Mouse (Mus musculus): ENCODE measurements around the gene Poc1a. TPM values are rescaled to one million over a fixed set of nuclear protein-coding genes. Genes with fewer than 3 reads are reported as not detected.

Poc1a gene
- polyA plus RNA-seq, 1 experiment from 2014 or later: 11.8 TPM

- no peak for ATAC-seq
- no peak for DNase-seq (ENCODE audit: low spot score)
- H3K36me3 ChIP-seq (ENCODE audit: control insufficient read depth, insufficient read depth, low read length): no peaks in the 10 kb centered on the region
- H3K4me1 ChIP-seq (ENCODE audit: control insufficient read depth, insufficient read depth, low read length): no peaks in the 10 kb centered on the region
- no peak overlapping the region for H3K27ac ChIP-seq (ENCODE audit: low read depth, low read length)
- 96% methylated on average over 6 of the region's 6 CpGs for WGBS
- H3K27me3 ChIP-seq (replicated peaks; ENCODE audit: control insufficient read depth, insufficient read depth, low read length): no peaks in the 10 kb centered on the region
- no peak overlapping the region for H3K4me3 ChIP-seq (ENCODE audit: low read depth, low read length)
- no peaks in the 10 kb centered on the region for H3K9me3 ChIP-seq (replicated peaks; ENCODE audit: control insufficient read depth, low read length)
- no peak overlapping the region for H3K9ac ChIP-seq (ENCODE audit: low read length)
- no peak overlapping the region for H3K4me2 ChIP-seq (ENCODE audit: low read length)
These were observed 19.8 kb upstream of the Poc1a start for GRCm38 (mm10) chr9:106261058-106261457.

- no peak overlapping the region for H3K27ac ChIP-seq (ENCODE audit: low read depth, low read length)
- H3K9ac ChIP-seq (ENCODE audit: low read length): no peak overlapping the region
- H3K4me3 ChIP-seq (ENCODE audit: low read depth, low read length): no peak overlapping the region
- H3K9me3 ChIP-seq (replicated peaks; ENCODE audit: control insufficient read depth, low read length): no peaks in the 10 kb centered on the region
- H3K36me3 ChIP-seq (ENCODE audit: control insufficient read depth, insufficient read depth, low read length): no peaks in the 10 kb centered on the region
- H3K27me3 ChIP-seq (replicated peaks; ENCODE audit: control insufficient read depth, insufficient read depth, low read length): no peaks in the 10 kb centered on the region
- no peak overlapping the region for H3K4me2 ChIP-seq (ENCODE audit: low read length)
- ATAC-seq: no peak
- 77% methylated on average over 3 of the region's 3 CpGs for WGBS
- no peak for DNase-seq (ENCODE audit: low spot score)
- no peaks in the 10 kb centered on the region for H3K4me1 ChIP-seq (ENCODE audit: control insufficient read depth, insufficient read depth, low read length)
These were observed 19.4 kb upstream of the Poc1a start for GRCm38 (mm10) chr9:106261491-106261890.

GRCm38 (mm10) chr9:106262075-106262474 lies 18.8 kb upstream of the Poc1a start:
- Histone ChIP-seq H3K9me3 (replicated peaks; ENCODE audit: control insufficient read depth, low read length) (no peaks in the 10 kb centered on the region), H3K9ac (ENCODE audit: low read length) (no peak overlapping the region), H3K36me3 (ENCODE audit: control insufficient read depth, insufficient read depth, low read length) (no peaks in the 10 kb centered on the region), H3K4me2 (ENCODE audit: low read length) (no peak overlapping the region), H3K4me3 (ENCODE audit: low read depth, low read length) (no peak overlapping the region), H3K27ac (ENCODE audit: low read depth, low read length) (no peak overlapping the region), H3K27me3 (replicated peaks; ENCODE audit: control insufficient read depth, insufficient read depth, low read length) (no peaks in the 10 kb centered on the region), H3K4me1 (ENCODE audit: control insufficient read depth, insufficient read depth, low read length) (no peaks in the 10 kb centered on the region)
- no peak for ATAC-seq
- DNase-seq (ENCODE audit: low spot score): no peak
- 82% methylated on average over 3 of the region's 3 CpGs for WGBS

GRCm38 (mm10) chr9:106263381-106263924 lies 17.4 kb upstream of the Poc1a start:
- no peaks in the 10 kb centered on the region for H3K27me3 ChIP-seq (replicated peaks; ENCODE audit: control insufficient read depth, insufficient read depth, low read length)
- DNase-seq (ENCODE audit: low spot score): no peak
- ATAC-seq: no peak
- H3K9me3 ChIP-seq (replicated peaks; ENCODE audit: control insufficient read depth, low read length): no peaks in the 10 kb centered on the region
- H3K27ac ChIP-seq (ENCODE audit: low read depth, low read length): no peak overlapping the region
- no peak overlapping the region for H3K4me2 ChIP-seq (ENCODE audit: low read length)
- WGBS: 81% methylated on average over 9 of the region's 9 CpGs
- no peak overlapping the region for H3K4me3 ChIP-seq (ENCODE audit: low read depth, low read length)
- H3K9ac ChIP-seq (ENCODE audit: low read length): no peak overlapping the region
- H3K36me3 ChIP-seq (ENCODE audit: control insufficient read depth, insufficient read depth, low read length): no peaks in the 10 kb centered on the region
- H3K4me1 ChIP-seq (ENCODE audit: control insufficient read depth, insufficient read depth, low read length): no peaks in the 10 kb centered on the region

- 0 out of 2 replicates have a peak, but pooled peaks cover 3% of the 10 kb centered on the region for H3K4me1 ChIP-seq (ENCODE audit: control insufficient read depth, insufficient read depth, low read length)
- WGBS: 86% methylated on average over 12 of the region's 12 CpGs
- no peak overlapping the region for H3K9ac ChIP-seq (ENCODE audit: low read length)
- no peaks in the 10 kb centered on the region for H3K9me3 ChIP-seq (replicated peaks; ENCODE audit: control insufficient read depth, low read length)
- H3K4me2 ChIP-seq (ENCODE audit: low read length): no peak overlapping the region
- no peak for DNase-seq (ENCODE audit: low spot score)
- H3K27me3 ChIP-seq (replicated peaks; ENCODE audit: control insufficient read depth, insufficient read depth, low read length): no peaks in the 10 kb centered on the region
- no peak overlapping the region for H3K27ac ChIP-seq (ENCODE audit: low read depth, low read length)
- no peak for ATAC-seq
- no peak overlapping the region for H3K4me3 ChIP-seq (ENCODE audit: low read depth, low read length)
- H3K36me3 ChIP-seq (ENCODE audit: control insufficient read depth, insufficient read depth, low read length): no peaks in the 10 kb centered on the region
These were observed 15.3 kb upstream of the Poc1a start for GRCm38 (mm10) chr9:106265358-106266075.

GRCm38 (mm10) chr9:106266936-106267657 lies 13.8 kb upstream of the Poc1a start:
- Histone ChIP-seq H3K4me3 (ENCODE audit: low read depth, low read length) (no peak overlapping the region), H3K9me3 (replicated peaks; ENCODE audit: control insufficient read depth, low read length) (no peaks in the 10 kb centered on the region), H3K27me3 (replicated peaks; ENCODE audit: control insufficient read depth, insufficient read depth, low read length) (no peaks in the 10 kb centered on the region), H3K36me3 (ENCODE audit: control insufficient read depth, insufficient read depth, low read length) (no peaks in the 10 kb centered on the region), H3K27ac (ENCODE audit: low read depth, low read length) (no peak overlapping the region), H3K4me1 (ENCODE audit: control insufficient read depth, insufficient read depth, low read length) (0 out of 2 replicates have a peak, but pooled peaks cover 3% of the 10 kb centered on the region), H3K9ac (ENCODE audit: low read length) (no peak overlapping the region), H3K4me2 (ENCODE audit: low read length) (no peak overlapping the region)
- DNase-seq (ENCODE audit: low spot score) (no peak), ATAC-seq (no peak)
- 56% methylated on average over 2 of the region's 2 CpGs for WGBS

DNA sequence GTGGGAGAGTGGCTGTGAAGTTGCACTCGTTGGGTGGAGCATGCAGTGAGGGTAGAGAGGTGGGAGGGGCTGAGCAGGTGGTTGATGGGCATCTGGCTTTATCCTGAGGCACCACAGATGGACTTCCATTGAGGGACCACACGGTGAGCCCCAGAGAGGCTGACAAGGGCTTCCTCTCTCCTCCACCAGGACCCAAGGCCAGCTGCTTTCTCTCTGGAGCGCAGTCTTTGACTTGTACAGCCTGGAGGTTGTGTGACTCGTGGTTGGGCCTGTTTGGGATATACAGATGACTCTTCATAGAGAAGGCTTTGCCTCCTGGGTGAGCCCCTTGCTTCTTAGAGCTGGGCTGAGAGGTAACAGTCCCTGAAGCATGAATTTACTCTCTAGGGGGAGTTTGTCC lies 12.4 kb upstream of the Poc1a start:
- H3K9me3 ChIP-seq (replicated peaks; ENCODE audit: control insufficient read depth, low read length): no peaks in the 10 kb centered on the region
- H3K27ac ChIP-seq (ENCODE audit: low read depth, low read length): no peak overlapping the region
- DNase-seq (ENCODE audit: low spot score) (no peak), ATAC-seq (no peak)
- no peak overlapping the region for H3K4me2 ChIP-seq (ENCODE audit: low read length)
- H3K4me1 ChIP-seq (ENCODE audit: control insufficient read depth, insufficient read depth, low read length): 0 out of 2 replicates have a peak, but pooled peaks cover 3% of the 10 kb centered on the region
- H3K27me3 ChIP-seq (replicated peaks; ENCODE audit: control insufficient read depth, insufficient read depth, low read length): no peaks in the 10 kb centered on the region
- WGBS: 46% methylated on average over 4 of the region's 4 CpGs
- H3K9ac ChIP-seq (ENCODE audit: low read length): no peak overlapping the region
- H3K36me3 ChIP-seq (ENCODE audit: control insufficient read depth, insufficient read depth, low read length): no peaks in the 10 kb centered on the region
- H3K4me3 ChIP-seq (ENCODE audit: low read depth, low read length): no peak overlapping the region

- ATAC-seq: no peak
These were observed 11.6 kb upstream of the Poc1a start for GRCm38 (mm10) chr9:106269076-106269788.

More at GRCm38 (mm10) chr9:106269076-106269788, 11.6 kb upstream of the Poc1a start:
- Histone ChIP-seq H3K27me3 (replicated peaks; ENCODE audit: control insufficient read depth, insufficient read depth, low read length) (no peaks in the 10 kb centered on the region), H3K27ac (ENCODE audit: low read depth, low read length) (no peak overlapping the region), H3K4me1 (ENCODE audit: control insufficient read depth, insufficient read depth, low read length) (0 out of 2 replicates have a peak, but pooled peaks cover 3% of the 10 kb centered on the region), H3K4me2 (ENCODE audit: low read length) (no peak overlapping the region), H3K9me3 (replicated peaks; ENCODE audit: control insufficient read depth, low read length) (no peaks in the 10 kb centered on the region), H3K9ac (ENCODE audit: low read length) (no peak overlapping the region), H3K36me3 (ENCODE audit: control insufficient read depth, insufficient read depth, low read length) (no peaks in the 10 kb centered on the region), H3K4me3 (ENCODE audit: low read depth, low read length) (no peak overlapping the region)
- 68% methylated on average over 9 of the region's 9 CpGs for WGBS
- DNase-seq (ENCODE audit: low spot score): no peak

All from forebrain, embryonic 14.5 days (tissue).